Mouse (Mus musculus) cerebellum, postnatal 25 days (tissue): ENCODE measurements around the gene Mybpc2.

Experiments
- DNase-seq, 2 experiments: peaks; one replicate each; pipeline ENCODE4 v3.0.0; 2021; ENCODE audit warnings: mixed read lengths in 2 of 2

The Mybpc2 gene

GRCm38 (mm10) chr7:44461503-44462217, 62.8 kb downstream of the Mybpc2 start:
- DNase-seq: peak; percentile 38 to 49

GRCm38 (mm10) chr7:44460767-44461502, 63.5 kb downstream of the Mybpc2 start:
- DNase-seq: peak; percentile 51

GRCm38 (mm10) chr7:44460067-44460466, 64.4 kb downstream of the Mybpc2 start:
- DNase-seq: peak; percentile 23 to 27

- peak in 1 of 2 experiments; percentile 7 for DNase-seq
Measured at GRCm38 (mm10) chr7:44456302-44456701, 68.2 kb downstream of the Mybpc2 start.

- peak in 1 of 2 experiments; percentile 7 for DNase-seq
Measured at GRCm38 (mm10) chr7:44453256-44453655, 71.2 kb downstream of the Mybpc2 start.
